Mouse (Mus musculus) CD4-positive helper T cell, adult 2 months (primary cell): ENCODE measurements around the gene Apmap.
"Not testable (repeated sequence)": the region's sequence is repeated elsewhere in the genome, so short reads cannot be mapped to it uniquely, and the experiment has no call there.

ENCODE experiments used
- DNase-seq: peaks from one replicate; pipeline ENCODE4 v3.0.0-alpha.2; 2012; ENCODE audit warnings: low read depth, missing footprints, low spot score

The Apmap gene

GRCm38 (mm10) chr2:150621698-150622097, 13.3 kb upstream of the Apmap start:
- DNase-seq, result no peak

- DNase-seq, result no peak
Observed at GRCm38 (mm10) chr2:150610097-150610496, 1.7 kb upstream of the Apmap start.

- peak; percentile 71 for DNase-seq
Observed at GRCm38 (mm10) chr2:150608872-150609560, 649 bp upstream of the Apmap start.

GRCm38 (mm10) chr2:150607086-150607485, 1.3 kb downstream of the Apmap start:
- DNase-seq, result no peak

GRCm38 (mm10) chr2:150604802-150605201, 3.6 kb downstream of the Apmap start:
- no peak for DNase-seq

- DNase-seq, result no peak
Observed at GRCm38 (mm10) chr2:150602166-150602565, 6.2 kb downstream of the Apmap start.

- DNase-seq, result no peak
Observed at GRCm38 (mm10) chr2:150600263-150600662, 8.1 kb downstream of the Apmap start.

- no peak for DNase-seq
Observed at GRCm38 (mm10) chr2:150595411-150596190, 12.8 kb downstream of the Apmap start.

GRCm38 (mm10) chr2:150589076-150589475, 19.3 kb downstream of the Apmap start:
- DNase-seq, result no peak

GRCm38 (mm10) chr2:150579628-150580027, 28.7 kb downstream of the Apmap start:
- DNase-seq, result no peak

- peak; percentile 73 for DNase-seq
Observed at GRCm38 (mm10) chr2:150578603-150579002, 29.8 kb downstream of the Apmap start.

- DNase-seq, result no peak
Observed at GRCm38 (mm10) chr2:150576256-150576655, 32.1 kb downstream of the Apmap start.

- no peak for DNase-seq
Observed at GRCm38 (mm10) chr2:150572463-150572862, 35.9 kb downstream of the Apmap start.

GRCm38 (mm10) chr2:150570761-150571160, 37.6 kb downstream of the Apmap start:
- DNase-seq, result no peak

GRCm38 (mm10) chr2:150569847-150570590, 38.3 kb downstream of the Apmap start, which contains the start of gene Cst7:
TSS of gene Cst7 (plus strand) at chr2:150570415.
- peak; percentile 86 for DNase-seq

- no peak for DNase-seq
Observed at GRCm38 (mm10) chr2:150567051-150567450, 41.3 kb downstream of the Apmap start.

- peak; percentile 68 for DNase-seq
Observed at GRCm38 (mm10) chr2:150558568-150558967, 49.8 kb downstream of the Apmap start.

- not testable (repeated sequence) for DNase-seq
Observed at GRCm38 (mm10) chr2:150549576-150549975, 58.8 kb downstream of the Apmap start.
